In genomic region chr4:97859431-97859830, GRCm38 (mm10) we compare ENCODE assay signal across 15 mouse cellular contexts.
DNase-seq lines count a peak whose midpoint lies in the region; ATAC-seq lines count a peak whose summit lies in the region.
"Had no signal": no experiment of that assay in that cellular context is flagged by ENCODE, and none has a peak within 500 bp of the region (broad histone marks: within the 10 kb centered on the region; RNA-seq: fewer than 3 reads in every experiment).

No protein-coding gene starts in this region.

- DNase-seq in CD4-positive, CD25-positive, alpha-beta regulatory T cell, adult 2 months (ENCODE audit: low read depth, low spot score) = peak; percentile 11
- DNase-seq in heart, adult 8-10 months (ENCODE audit: low spot score) = peak; percentile 38
- DNase-seq in heart, postnatal 25 days (ENCODE audit: low spot score) = no peak
- DNase-seq in neural tube, embryonic 10.5 days (ENCODE audit: extremely low spot score, low spot score) = no peak
- DNase-seq in frontal cortex, adult 2 months (ENCODE audit: extremely low spot score in 1 of 2, low spot score in 1 of 2) = no peak
- DNase-seq in left cerebral cortex, postnatal 10 days (ENCODE audit: extremely low spot score in 1 of 2, low spot score in 2 of 2) = no peak
- DNase-seq: adrenal gland, postnatal 10 days; layer of hippocampus, postnatal 36 days; thymus, adult 2 months had no signal

- no peak overlapping the region for H3K4me2 ChIP-seq in neural tube, embryonic 13.5 days
- H3K4me2 ChIP-seq: kidney, embryonic 15.5 days had no signal

- WGBS in neural tube, embryonic 13.5 days = 59% methylated on average over 4 of the region's 4 CpGs

- intact Hi-C loops in heart, postnatal 25 days (cut with DNase I) = loop anchor here (5.0 kb wide), 1 partner anchor 37 kb away; no protein-coding TSS in a partner anchor
- intact Hi-C loops in left cerebral cortex, postnatal 10 days (cut with DNase I) = no loop called here

- H3K27ac ChIP-seq in neural tube, embryonic 13.5 days (replicated peaks) = 0 out of 2 replicates have a peak overlapping the region, but pooled peaks have one; percentile 30
- H3K27ac ChIP-seq: hindbrain, embryonic 10.5 days; kidney, embryonic 15.5 days; liver, embryonic 14.5 days had no signal

- no peak overlapping the region for H3K9ac ChIP-seq in neural tube, embryonic 13.5 days
- H3K9ac ChIP-seq: kidney, embryonic 15.5 days; liver, embryonic 14.5 days had no signal

- no peaks in the 10 kb centered on the region for H3K36me3 ChIP-seq in neural tube, embryonic 13.5 days
- H3K36me3 ChIP-seq: hindbrain, embryonic 10.5 days; kidney, embryonic 15.5 days had no signal

- H3K4me1 ChIP-seq in neural tube, embryonic 13.5 days (replicated peaks) = peaks cover 60% of the 10 kb centered on the region

- no peak for ATAC-seq in CD4-positive, CD25-positive, alpha-beta regulatory T cell, adult 4 months
- no peak for ATAC-seq in neural tube, embryonic 13.5 days (ENCODE audit: low read depth)

- H3K9me3 ChIP-seq in neural tube, embryonic 13.5 days = no peaks in the 10 kb centered on the region
- H3K9me3 ChIP-seq: hindbrain, embryonic 10.5 days; kidney, embryonic 15.5 days had no signal

- H3K4me3 ChIP-seq in neural tube, embryonic 13.5 days = no peak overlapping the region
- H3K4me3 ChIP-seq: erythroblast, embryonic 14.5 days; hindbrain, embryonic 10.5 days; kidney, embryonic 15.5 days had no signal

- H3K27me3 ChIP-seq in neural tube, embryonic 13.5 days = no peaks in the 10 kb centered on the region
- H3K27me3 ChIP-seq: kidney, embryonic 15.5 days had no signal

Comparison
In these comparisons a context has a peak if more than half of its experiments do, and no peak if none do; other contexts are left out.
1. DNase-seq: peak in CD4-positive, CD25-positive, alpha-beta regulatory T cell, adult 2 months (single experiment) and heart, adult 8-10 months (single experiment); none in heart, postnatal 25 days (single experiment), neural tube, embryonic 10.5 days (single experiment), frontal cortex, adult 2 months (0 of 2) and left cerebral cortex, postnatal 10 days (0 of 2).